Mouse (Mus musculus): ENCODE measurements around the gene Nradd. TPM values are rescaled to one million over a fixed set of nuclear protein-coding genes. Genes with fewer than 3 reads are reported as not detected.

Gene Nradd
- 1 to 10 TPM; 5.9 to 8.6 TPM for total RNA-seq (2021)

GRCm38 (mm10) chr9:110624361-110625166, at the start of gene Nradd:
Gene Nradd (minus strand): TSS chr9:110624452.
- intact Hi-C loops (cut with DNase I), result no loop called here
- DNase-seq, result peak; percentile 94

GRCm38 (mm10) chr9:110673107-110673752, 49.0 kb upstream of the Nradd start:
- no peak for DNase-seq

GRCm38 (mm10) chr9:110672462-110673106, 48.3 kb upstream of the Nradd start:
- DNase-seq, result no peak
- intact Hi-C loops (cut with DNase I), result no loop called here

More at GRCm38 (mm10) chr9:110673107-110673752, 49.0 kb upstream of the Nradd start:
- intact Hi-C loops (cut with DNase I), result no loop called here

GRCm38 (mm10) chr9:110669785-110670184, 45.5 kb upstream of the Nradd start:
- intact Hi-C loops (cut with DNase I), result no loop called here
- DNase-seq, result no peak

- intact Hi-C loops (cut with DNase I), result no loop called here
- no peak for DNase-seq
Measured at GRCm38 (mm10) chr9:110668601-110669293, 44.5 kb upstream of the Nradd start.

GRCm38 (mm10) chr9:110667219-110667836, 43.1 kb upstream of the Nradd start:
- DNase-seq, result no peak
- intact Hi-C loops (cut with DNase I), result no loop called here

- intact Hi-C loops (cut with DNase I), result no loop called here
- DNase-seq, result no peak
Measured at GRCm38 (mm10) chr9:110666374-110666773, 42.1 kb upstream of the Nradd start.

GRCm38 (mm10) chr9:110665912-110666311, 41.7 kb upstream of the Nradd start:
- DNase-seq, result no peak
- intact Hi-C loops (cut with DNase I), result no loop called here

- intact Hi-C loops (cut with DNase I), result no loop called here
- DNase-seq, result no peak
Measured at GRCm38 (mm10) chr9:110662844-110663243, 38.6 kb upstream of the Nradd start.

GRCm38 (mm10) chr9:110660856-110661612, 36.8 kb upstream of the Nradd start:
- no peak for DNase-seq

GRCm38 (mm10) chr9:110660208-110660607, 36.0 kb upstream of the Nradd start:
- intact Hi-C loops (cut with DNase I), result no loop called here
- no peak for DNase-seq

More at GRCm38 (mm10) chr9:110660856-110661612, 36.8 kb upstream of the Nradd start:
- intact Hi-C loops (cut with DNase I), result no loop called here

- intact Hi-C loops (cut with DNase I), result no loop called here
- DNase-seq, result no peak
Measured at GRCm38 (mm10) chr9:110659521-110659920, 35.3 kb upstream of the Nradd start.

- no peak for DNase-seq
- intact Hi-C loops (cut with DNase I), result no loop called here
Measured at GRCm38 (mm10) chr9:110657474-110658078, 33.3 kb upstream of the Nradd start.

GRCm38 (mm10) chr9:110656249-110657221, 32.3 kb upstream of the Nradd start, which contains the start of gene Ccdc12:
Gene Ccdc12 (plus strand): TSS chr9:110656503.
- intact Hi-C loops (cut with DNase I), result no loop called here
- peak; percentile 95 for DNase-seq

- intact Hi-C loops (cut with DNase I), result no loop called here
- no peak for DNase-seq
Measured at GRCm38 (mm10) chr9:110655651-110656007, 31.4 kb upstream of the Nradd start.

GRCm38 (mm10) chr9:110654726-110655650, 30.7 kb upstream of the Nradd start:
- intact Hi-C loops (cut with DNase I), result no loop called here
- DNase-seq, result no peak

All from left cerebral cortex, postnatal 4 days (tissue).